In genomic region chr15:21664180-21664579, GRCm38 (mm10) we compare ENCODE assay signal across 29 mouse cellular contexts.
DNase-seq lines count a peak whose midpoint lies in the region; ATAC-seq and TF ChIP-seq lines count a peak whose summit lies in the region.
"Had no signal": no experiment of that assay in that cellular context is flagged by ENCODE, and none has a peak within 500 bp of the region (broad histone marks: within the 10 kb centered on the region; RNA-seq: fewer than 3 reads in every experiment).

No protein-coding gene starts in this region.

- no peak overlapping the region for H3K4me3 ChIP-seq in midbrain, embryonic 13.5 days (replicated peaks)
- no peak overlapping the region for H3K4me3 ChIP-seq in midbrain, embryonic 16.5 days (ENCODE audit: low read depth, low read length)
- H3K4me3 ChIP-seq in neural tube, embryonic 14.5 days (ENCODE audit: low read depth, low read length): no peak overlapping the region
- H3K4me3 ChIP-seq: embryonic facial prominence, embryonic 13.5 days; embryonic facial prominence, embryonic 15.5 days; erythroblast, embryonic 14.5 days; forebrain, embryonic 10.5 days; forebrain, embryonic 12.5 days; forebrain, embryonic 15.5 days had no signal

- no peak for DNase-seq in neural tube, embryonic 10.5 days (ENCODE audit: extremely low spot score, low spot score)
- peak; percentile 38 for DNase-seq in brain, embryonic 14.5 days (ENCODE audit: low read depth)
- DNase-seq in urinary bladder, postnatal 25 days (ENCODE audit: low spot score): no peak
- DNase-seq: adrenal gland, adult 8-10 months; adrenal gland, postnatal 14 days; adrenal gland, postnatal 36 days; B cell, adult 2 months; cerebellum, adult 11 months; cerebellum, adult 18-20 months; cerebellum, adult 8-10 months; cerebellum, adult 9-11 months; cerebellum, postnatal 14 days; cerebellum, postnatal 36 days; embryo, embryonic 11 days; forebrain, postnatal 0 days had no signal

- 68% methylated on average over 4 of the region's 4 CpGs for WGBS in midbrain, embryonic 13.5 days
- 73% methylated on average over 4 of the region's 4 CpGs for WGBS in midbrain, embryonic 16.5 days
- WGBS in neural tube, embryonic 14.5 days: 58% methylated on average over 4 of the region's 4 CpGs

- H3K4me1 ChIP-seq in midbrain, embryonic 13.5 days (replicated peaks): no peaks in the 10 kb centered on the region
- H3K4me1 ChIP-seq in midbrain, embryonic 16.5 days (ENCODE audit: control insufficient read depth, insufficient read depth, low read length): no peaks in the 10 kb centered on the region
- no peaks in the 10 kb centered on the region for H3K4me1 ChIP-seq in neural tube, embryonic 14.5 days (ENCODE audit: control insufficient read depth, insufficient read depth, low read length)
- H3K4me1 ChIP-seq: embryonic facial prominence, embryonic 13.5 days; embryonic facial prominence, embryonic 15.5 days; forebrain, embryonic 10.5 days; forebrain, embryonic 12.5 days; forebrain, embryonic 15.5 days had no signal

- H3K27me3 ChIP-seq in midbrain, embryonic 13.5 days: no peaks in the 10 kb centered on the region
- no peaks in the 10 kb centered on the region for H3K27me3 ChIP-seq in midbrain, embryonic 16.5 days (ENCODE audit: control insufficient read depth, insufficient read depth, low read depth, low read length)
- no peaks in the 10 kb centered on the region for H3K27me3 ChIP-seq in neural tube, embryonic 14.5 days (ENCODE audit: control insufficient read depth, insufficient read depth, low read length)
- H3K27me3 ChIP-seq: CH12.LX; embryonic facial prominence, embryonic 13.5 days; embryonic facial prominence, embryonic 15.5 days; forebrain, embryonic 12.5 days; forebrain, embryonic 15.5 days; Patski had no signal

- no peak for TF ChIP-seq POLR2A in brain, embryonic 14.5 days (IDR thresholded peaks at IDR 0.05; ENCODE audit: borderline replicate concordance, extremely low read depth, insufficient read depth, insufficient read length, poor library complexity, severe bottlenecking)

- H3K9me3 ChIP-seq in midbrain, embryonic 13.5 days: no peaks in the 10 kb centered on the region
- H3K9me3 ChIP-seq in midbrain, embryonic 16.5 days (replicated peaks; ENCODE audit: control insufficient read depth, low read length, poor library complexity, severe bottlenecking): no peaks in the 10 kb centered on the region
- H3K9me3 ChIP-seq in neural tube, embryonic 14.5 days (ENCODE audit: control insufficient read depth, low read length): no peaks in the 10 kb centered on the region
- H3K9me3 ChIP-seq: embryonic facial prominence, embryonic 13.5 days; embryonic facial prominence, embryonic 15.5 days; forebrain, embryonic 10.5 days; forebrain, embryonic 12.5 days; forebrain, embryonic 15.5 days; G1E had no signal

- no peaks in the 10 kb centered on the region for H3K36me3 ChIP-seq in midbrain, embryonic 13.5 days
- H3K36me3 ChIP-seq in midbrain, embryonic 16.5 days (ENCODE audit: control insufficient read depth, insufficient read depth, low read length): no peaks in the 10 kb centered on the region
- no peaks in the 10 kb centered on the region for H3K36me3 ChIP-seq in neural tube, embryonic 14.5 days (ENCODE audit: control insufficient read depth, insufficient read depth, low read length)
- H3K36me3 ChIP-seq: embryonic facial prominence, embryonic 13.5 days; embryonic facial prominence, embryonic 15.5 days; forebrain, embryonic 10.5 days; forebrain, embryonic 12.5 days; forebrain, embryonic 15.5 days; G1E had no signal

- no peak overlapping the region for H3K4me2 ChIP-seq in midbrain, embryonic 13.5 days (replicated peaks)
- no peak overlapping the region for H3K4me2 ChIP-seq in midbrain, embryonic 16.5 days (ENCODE audit: low read length)
- H3K4me2 ChIP-seq in neural tube, embryonic 14.5 days (ENCODE audit: low read depth, low read length): no peak overlapping the region
- H3K4me2 ChIP-seq: embryonic facial prominence, embryonic 13.5 days; embryonic facial prominence, embryonic 15.5 days; forebrain, embryonic 12.5 days; forebrain, embryonic 15.5 days had no signal

- peak; percentile 69 for ATAC-seq in midbrain, embryonic 13.5 days
- ATAC-seq in midbrain, embryonic 16.5 days: no peak; the same call in 1 of the 2 replicates
- ATAC-seq in neural tube, embryonic 14.5 days (ENCODE audit: low read depth): peak; percentile 72; the same call in 1 of the 2 replicates
- ATAC-seq: activated CD4-positive, CD25-positive, alpha-beta regulatory T cell, adult 4 months; CD4-positive, CD25-positive, alpha-beta regulatory T cell, adult 4 months; forebrain, embryonic 15.5 days; forebrain, postnatal 0 days; Patski had no signal

- H3K27ac ChIP-seq in midbrain, embryonic 13.5 days: no peak overlapping the region
- H3K27ac ChIP-seq in midbrain, embryonic 16.5 days (ENCODE audit: low read length): no peak overlapping the region
- no peak overlapping the region for H3K27ac ChIP-seq in neural tube, embryonic 14.5 days (ENCODE audit: low read depth, low read length)
- H3K27ac ChIP-seq: embryonic facial prominence, embryonic 13.5 days; embryonic facial prominence, embryonic 15.5 days; forebrain, embryonic 10.5 days; forebrain, embryonic 12.5 days; forebrain, embryonic 15.5 days had no signal

- no peak for TF ChIP-seq CTCF in brain, embryonic 14.5 days (IDR thresholded peaks at IDR 0.05; ENCODE audit: borderline replicate concordance, extremely low read depth, insufficient read depth, insufficient read length)

- no peak overlapping the region for H3K9ac ChIP-seq in midbrain, embryonic 13.5 days (replicated peaks)
- H3K9ac ChIP-seq in midbrain, embryonic 16.5 days (ENCODE audit: low read depth, low read length): no peak overlapping the region
- H3K9ac ChIP-seq in neural tube, embryonic 14.5 days (replicated peaks; ENCODE audit: low read depth, low read length): no peak overlapping the region
- H3K9ac ChIP-seq: embryonic facial prominence, embryonic 13.5 days; embryonic facial prominence, embryonic 15.5 days; forebrain, embryonic 12.5 days; forebrain, embryonic 15.5 days; forebrain, postnatal 0 days had no signal
